Mouse (Mus musculus) CD4-positive, CD25-positive, alpha-beta regulatory T cell, adult 2 months (primary cell): ENCODE data around the gene Gm21981.

Experiments
- DNase-seq: peaks from one replicate; pipeline ENCODE4 v3.0.0-alpha.2; 2012; ENCODE audit warnings: low read depth, low spot score

Gm21981 gene

DNA sequence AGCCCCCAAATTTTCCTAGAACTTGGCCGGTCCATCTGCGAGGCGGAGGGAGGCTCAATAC is at the start of gene Gm21981:
Gene Gm21981, minus strand, starts transcription at position 14 of the 61 bp plus-strand sequence.
- DNase-seq, result no peak

DNA sequence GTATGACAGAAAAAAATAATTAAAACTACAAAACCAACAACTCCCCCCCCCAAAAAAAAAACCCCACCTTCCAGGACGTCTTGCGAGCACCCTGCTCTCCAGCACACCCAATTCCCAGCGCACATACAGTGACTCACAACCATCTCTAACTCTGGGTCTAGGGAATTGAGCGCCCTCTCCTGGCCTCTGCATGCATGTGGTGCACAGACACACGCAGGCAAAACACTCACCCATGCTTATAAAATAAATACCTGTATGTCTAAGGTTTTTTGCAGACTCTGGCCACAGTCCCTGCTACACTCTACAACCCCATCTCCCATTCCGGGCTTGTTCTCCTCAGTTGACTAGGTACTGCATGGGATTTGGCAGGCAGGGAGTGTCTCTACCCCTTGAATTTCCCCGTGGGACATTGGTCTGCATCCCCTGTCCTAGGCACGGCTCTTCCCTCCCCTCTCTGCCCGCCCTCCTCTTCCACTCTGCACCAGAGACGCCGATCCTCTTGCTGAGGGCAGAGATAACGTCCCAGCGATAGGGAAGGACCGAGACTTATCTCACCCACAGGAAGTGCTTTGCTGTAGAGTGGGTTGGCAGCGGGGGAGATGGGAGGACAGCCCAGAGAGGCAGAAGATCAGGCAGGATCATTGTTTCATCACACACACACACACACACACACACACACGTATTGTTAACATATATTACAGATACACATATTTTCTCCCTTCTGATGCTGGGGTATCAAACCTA is 48.9 kb upstream of the Gm21981 start:
- peak; percentile 68 for DNase-seq

DNA sequence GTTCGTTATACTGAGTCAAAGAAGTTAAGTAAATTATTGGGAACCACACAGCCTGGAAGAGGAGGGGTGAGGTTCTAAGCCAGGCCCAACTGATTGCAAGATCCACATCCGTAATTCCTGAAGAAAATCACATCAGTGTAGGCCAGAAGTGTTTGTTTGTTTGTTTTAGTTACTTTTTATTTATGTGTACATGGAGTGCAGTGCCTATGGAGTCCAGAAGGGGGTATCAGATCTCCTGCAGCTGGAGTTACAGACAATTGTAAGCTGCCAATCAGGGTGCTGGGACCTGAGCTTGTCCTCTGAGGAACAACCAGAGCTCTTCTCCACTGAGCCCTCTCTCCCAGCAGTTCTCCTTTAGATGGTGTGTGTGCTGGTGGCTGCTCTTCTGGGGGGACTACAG is 45.9 kb upstream of the Gm21981 start:
- DNase-seq, result peak; percentile 57

DNA sequence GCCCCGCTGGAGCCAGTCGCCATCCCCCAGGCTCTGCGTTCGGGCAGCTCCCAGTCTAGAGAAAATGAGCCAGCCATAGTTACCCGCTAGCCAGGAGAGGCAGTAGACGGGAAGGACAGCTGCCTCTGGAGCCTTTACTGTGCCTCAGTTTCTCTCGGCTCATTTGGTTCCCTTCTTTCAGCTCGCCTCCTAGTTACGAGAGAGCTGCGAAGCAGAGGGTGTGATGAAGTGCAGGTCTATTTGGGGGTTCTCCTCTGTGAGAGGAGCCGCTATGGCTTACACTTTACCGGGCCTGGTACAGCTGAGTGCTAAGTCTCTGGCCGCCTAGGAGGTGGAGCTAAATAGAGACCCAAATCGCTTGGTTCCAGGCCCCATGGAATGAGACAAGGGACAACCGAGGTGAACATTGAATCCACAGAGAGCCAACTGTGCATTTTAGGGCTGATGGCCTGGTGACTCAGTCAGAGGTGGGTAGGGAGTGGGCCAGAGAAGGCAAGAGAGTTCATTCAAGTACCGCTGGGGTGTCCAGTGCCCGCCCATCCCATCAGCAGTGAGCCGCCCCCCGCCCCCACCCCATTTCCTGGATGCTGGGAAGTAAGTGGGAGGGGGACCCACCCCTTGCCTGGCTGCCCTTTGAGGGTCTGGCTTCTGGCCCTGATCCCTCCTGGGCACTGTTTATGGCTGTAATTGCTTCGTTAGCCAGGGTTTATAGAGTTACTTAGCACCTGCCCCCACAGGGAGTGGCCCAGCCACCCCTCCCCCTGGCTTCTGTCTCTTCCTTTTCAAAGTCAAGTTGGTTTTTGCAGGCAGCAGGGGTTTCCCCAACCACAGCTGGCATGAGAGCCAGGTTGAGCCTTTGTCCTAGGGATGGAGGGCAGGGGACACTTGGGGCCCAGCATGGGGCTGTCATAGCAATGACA is 44.9 kb upstream of the Gm21981 start:
- DNase-seq, result peak; percentile 78

DNA sequence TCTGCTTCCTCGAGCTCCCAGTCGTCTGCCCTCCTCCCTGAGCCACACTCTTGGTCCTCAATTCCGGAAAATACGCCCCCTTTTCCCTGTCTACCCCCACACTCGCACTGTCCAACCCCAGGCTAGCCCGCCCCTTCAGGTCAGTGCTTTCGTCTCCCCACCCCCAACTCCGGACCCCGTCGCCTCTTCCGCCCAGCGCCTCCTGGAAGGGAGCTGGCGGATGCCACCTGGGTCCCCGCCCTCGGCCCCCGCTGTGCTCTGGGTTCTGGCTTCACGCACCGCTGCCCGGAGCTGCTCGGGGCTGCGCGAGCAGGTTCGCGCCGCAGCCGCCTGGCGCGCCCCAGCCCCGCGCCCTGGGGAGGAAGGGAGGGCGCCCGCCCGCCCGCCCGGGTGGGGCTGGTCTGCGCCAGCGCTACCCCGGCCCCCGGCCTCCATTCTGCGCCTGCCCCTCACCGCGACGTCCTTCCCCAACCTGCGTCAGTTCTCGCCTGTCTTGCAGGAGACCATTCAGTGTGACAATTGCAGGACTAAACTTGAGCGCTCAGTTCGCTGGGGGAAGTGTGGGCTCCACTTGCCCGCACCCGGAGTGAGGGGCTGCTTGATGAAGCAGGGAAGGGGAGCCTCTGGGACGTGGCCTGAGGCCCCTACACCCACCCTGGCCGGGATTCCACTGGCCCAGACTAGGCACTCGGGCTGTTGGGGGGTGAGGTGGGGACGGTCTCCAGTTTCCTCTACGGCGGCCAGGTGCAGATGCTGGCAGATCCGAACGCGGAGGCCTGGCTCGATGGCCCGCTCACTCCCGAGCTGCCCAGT is 44.0 kb upstream of the Gm21981 start:
- peak; percentile 70 for DNase-seq

DNA sequence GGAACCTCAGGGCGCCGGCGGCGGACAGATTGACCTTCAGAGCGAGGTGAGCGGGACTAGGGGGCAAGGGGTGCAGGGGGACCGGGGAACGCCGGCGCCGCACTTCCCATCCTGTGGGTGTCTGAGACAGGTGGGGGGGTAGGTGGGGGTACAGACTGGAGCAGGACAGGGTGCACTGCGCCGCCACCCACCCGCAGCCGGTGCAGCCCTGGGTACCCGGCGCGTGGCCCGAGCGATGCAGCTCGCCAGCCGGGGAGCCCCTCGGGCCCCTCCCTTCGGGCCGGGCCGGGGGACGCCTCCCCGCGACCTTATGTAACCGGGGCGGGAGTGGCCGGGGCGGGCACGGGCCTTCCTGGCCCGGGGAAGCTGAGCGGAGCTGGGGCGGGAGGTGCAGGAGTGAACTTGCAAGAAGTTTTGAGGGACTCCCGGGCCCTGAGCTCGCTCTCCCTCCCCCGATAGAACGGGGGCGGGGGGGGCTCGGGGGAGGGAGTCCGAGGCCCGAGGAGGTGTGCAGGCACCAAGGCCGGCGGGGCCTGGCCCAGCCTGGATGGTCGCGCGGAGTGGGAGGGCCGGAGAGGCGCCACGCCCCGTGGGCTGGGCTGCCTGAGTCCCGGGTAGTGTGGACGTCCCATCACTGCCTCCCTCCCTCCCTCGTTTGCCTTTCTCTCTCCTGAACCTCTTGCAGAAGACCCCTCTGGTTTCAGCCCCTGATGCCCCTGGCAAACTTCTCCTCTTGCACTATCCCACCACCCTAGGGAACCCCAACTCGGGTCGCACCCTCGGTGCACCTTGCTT is 43.2 kb upstream of the Gm21981 start:
- peak; percentile 76 for DNase-seq

DNA sequence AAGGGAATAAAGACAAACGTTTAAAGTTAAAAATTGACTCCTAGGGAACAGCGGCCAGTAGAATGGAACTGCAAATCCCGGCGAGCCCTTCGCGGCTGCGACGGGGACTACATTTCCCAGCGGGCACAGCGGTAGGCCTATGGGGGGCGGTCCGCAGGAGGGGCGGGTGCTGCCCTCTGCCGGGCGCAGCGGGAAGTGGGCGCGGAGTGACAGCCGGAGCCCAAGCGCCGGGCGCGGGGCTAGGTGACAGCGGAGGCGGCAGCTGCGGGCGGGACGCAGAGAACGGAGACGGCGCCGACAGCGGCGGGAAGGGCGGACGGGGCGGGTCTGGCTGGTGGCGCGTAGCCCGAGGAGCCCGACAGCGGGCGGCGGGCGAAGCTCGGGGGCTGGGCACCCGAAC is 42.6 kb upstream of the Gm21981 start, which contains the start of gene Tfeb:
Gene Tfeb, plus strand, starts transcription at position 175 of the 400 bp plus-strand sequence.
- DNase-seq, result peak; percentile 97

DNA sequence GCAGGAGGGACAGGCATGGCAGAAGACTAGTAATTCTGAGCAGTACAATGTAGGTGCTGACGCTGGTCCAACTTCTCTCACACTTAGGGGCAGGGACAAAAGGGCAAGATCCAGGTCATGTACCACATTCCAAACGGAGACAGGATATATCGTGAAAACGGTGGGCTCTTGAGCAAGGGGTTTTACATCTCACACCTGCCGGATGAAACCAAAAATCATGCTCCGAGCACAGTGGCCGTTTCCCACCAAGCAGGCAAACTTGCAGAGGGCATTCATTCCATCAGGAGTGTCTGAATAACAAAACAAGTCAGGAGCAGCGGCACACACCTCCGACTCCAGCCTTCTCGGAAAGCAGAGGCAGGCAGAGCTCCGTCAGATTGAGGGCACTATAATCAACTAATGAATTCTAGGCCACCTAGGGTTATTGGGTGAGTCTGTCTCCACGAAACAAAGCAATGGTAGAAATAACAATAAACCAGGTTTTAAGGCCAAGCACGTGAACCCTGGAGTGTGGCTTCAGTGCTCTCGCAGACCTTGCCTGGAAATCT is 41.4 kb upstream of the Gm21981 start:
- DNase-seq, result no peak

DNA sequence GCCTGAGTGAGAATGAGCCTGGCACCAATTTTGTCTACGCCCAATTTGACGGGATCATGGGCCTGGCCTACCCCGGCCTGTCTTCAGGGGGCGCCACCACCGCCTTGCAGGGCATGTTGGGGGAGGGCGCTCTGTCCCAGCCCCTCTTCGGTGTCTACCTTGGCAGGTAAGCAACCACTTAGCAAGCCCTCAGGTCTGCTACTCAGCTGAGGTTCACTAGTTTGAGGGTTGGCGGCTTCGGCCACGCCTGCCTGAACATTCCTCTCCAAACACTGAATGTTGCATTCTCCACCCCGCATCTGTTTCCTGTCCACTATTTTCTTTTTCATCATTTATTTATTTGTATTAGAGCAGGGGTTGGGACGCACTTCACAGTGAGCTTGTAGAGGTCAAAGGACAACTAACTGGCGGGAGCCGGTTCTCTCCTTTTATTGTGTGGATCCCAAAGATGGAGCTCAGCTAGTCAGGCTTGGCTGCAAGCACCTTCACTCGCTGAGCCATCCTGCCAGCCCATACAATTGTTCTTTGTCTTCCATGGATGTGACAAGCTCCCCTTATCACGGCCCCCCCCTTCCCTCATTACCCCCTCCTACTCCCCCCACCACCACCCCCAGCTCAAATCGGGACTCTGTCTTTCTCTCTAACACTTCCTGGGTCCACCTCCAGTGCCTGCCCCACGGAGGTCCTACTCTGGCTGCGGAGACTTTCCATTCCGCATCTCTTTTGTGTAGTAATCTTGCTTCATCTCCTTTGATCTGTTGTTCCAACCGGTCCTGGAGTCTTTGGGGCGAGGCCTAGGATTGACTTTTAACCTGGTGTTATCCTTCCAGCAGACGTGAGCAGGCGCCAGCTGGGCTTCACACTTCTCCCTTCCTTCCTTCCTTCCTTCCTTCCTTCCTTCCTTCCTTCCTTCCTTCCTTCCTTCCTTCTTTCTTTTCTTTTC is 36.6 kb upstream of the Gm21981 start:
- DNase-seq, result no peak

DNA sequence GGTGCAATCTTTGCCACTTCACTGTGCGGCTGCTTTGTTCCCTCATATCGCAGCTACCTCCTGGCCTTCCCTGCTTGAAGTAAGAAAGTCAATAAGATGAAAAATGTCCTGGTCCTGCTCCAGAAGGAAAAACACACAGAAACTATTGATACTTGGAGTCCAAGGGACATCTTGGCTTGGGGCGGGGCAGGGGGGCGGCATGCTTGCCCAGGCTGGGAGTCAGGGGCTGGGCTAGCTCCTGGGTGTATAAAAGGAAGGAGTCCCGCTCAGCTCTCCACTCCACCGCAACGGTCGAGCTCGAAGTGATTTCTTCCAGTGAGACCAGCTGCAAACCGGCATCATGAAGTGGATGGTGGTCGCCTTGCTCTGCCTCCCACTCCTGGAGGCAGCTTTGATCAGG is 32.3 kb upstream of the Gm21981 start, which contains the start of gene Pgc:
Gene Pgc, plus strand, starts transcription at position 277 of the 400 bp plus-strand sequence.
- DNase-seq, result no peak

DNA sequence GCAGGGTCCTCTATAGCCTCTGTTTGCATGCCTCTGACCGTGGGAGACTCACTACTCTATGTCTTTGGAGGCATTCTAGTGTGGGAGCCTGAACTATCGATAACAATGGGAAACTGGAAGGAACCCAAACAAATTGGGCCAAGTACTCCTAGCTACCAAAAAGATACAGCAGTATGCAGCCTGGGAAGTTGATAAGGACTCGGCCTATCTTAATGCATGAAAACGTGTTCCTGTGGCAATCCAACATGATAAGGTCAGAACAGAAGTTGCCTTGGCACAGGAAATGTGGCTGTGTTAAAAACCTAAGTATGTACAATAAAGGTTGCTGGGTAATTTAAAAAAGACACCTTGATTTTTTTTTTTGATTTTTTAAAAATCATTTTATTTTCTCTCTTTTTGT is 26.9 kb upstream of the Gm21981 start:
- DNase-seq, result no peak

DNA sequence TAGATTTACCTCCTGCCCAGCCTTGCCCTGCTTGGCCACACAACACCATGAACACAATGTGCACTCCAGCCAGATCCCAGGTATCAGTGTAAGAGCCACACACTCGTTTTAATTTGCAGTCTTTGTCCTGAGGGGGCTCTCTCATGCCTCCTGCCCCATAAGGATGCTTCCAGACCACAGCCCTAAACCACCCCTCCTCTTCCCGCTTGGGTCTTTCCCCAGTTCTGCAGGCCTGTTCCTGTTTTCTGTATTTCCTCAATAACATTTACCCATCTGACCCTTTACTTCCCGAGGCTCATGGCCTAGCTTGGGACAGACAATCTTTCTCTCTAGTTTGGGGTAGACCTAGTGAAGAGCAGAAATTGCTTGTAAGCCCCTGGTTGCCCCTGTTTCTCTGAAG is 20.8 kb upstream of the Gm21981 start:
- DNase-seq, result no peak

DNA sequence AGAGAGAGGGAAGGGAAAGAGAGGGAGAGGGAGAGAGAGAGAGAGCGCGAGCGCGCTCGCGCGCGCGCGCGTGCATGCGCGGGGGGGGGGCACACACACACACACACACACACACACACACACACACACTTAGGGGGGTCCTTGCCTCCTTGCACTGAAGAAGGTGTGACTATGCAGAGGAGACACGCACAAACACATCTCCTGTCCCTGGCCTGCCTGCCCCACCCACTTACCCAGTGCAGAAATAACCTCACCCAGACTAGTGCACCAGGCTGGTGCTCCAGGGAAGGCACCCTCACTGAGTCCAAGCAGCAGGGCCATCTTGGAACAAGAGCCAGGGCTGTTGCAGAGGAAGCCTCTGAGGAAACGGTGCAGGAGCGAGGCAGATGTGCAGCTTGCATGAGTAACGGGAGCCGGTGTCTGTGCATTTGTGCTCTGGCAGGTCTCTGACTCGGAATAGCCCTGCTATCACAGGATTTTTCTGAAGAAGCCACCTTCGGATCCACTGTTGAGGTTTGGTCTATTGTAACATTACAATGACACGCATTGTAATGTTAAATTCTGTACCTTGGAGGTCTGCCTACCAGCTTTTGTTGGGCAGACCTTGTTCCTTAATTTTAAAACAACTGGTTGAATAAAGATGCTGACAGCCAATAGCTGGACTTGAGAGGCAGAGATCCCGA is 18.8 kb upstream of the Gm21981 start:
- no peak for DNase-seq

DNA sequence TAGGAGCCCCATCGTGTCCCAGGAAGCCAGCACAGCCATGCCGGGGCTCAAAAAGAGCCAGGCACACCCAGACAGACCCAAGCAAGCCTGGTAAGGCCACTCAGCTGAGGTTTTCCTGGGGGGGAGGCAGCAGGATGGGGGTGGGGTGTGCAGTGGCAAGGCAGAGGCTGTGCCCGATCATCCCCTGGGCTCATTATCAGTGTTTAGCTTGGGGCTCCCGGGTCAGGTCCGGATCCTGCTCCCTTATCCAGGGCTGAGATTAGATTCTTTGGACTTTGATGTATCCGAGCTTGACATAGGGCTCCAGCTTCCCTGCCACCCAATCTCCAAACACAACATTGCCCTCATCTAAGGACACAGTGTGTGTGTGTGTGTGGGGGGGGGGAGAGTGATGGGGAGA is 17.6 kb upstream of the Gm21981 start:
- DNase-seq, result no peak

DNA sequence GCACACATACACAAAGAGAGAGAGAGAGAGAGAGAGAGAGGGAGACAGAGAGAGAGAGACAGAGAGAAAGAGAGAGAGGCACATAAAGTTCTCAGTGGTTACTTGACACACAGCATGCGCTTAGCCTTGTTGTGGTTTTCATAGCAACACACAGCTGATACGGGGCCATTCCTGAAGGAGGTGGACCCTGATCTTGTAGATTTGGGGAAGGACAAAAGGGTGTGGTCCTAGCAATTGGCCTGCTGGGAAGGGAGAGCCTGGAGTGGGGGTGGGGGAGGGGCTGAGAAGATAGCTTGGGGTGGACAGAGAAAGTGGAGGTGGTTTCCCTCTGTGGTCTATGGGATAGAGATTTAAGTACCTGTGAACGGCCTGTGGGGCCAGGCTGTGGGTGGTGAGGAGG is 15.8 kb upstream of the Gm21981 start:
- DNase-seq, result no peak

DNA sequence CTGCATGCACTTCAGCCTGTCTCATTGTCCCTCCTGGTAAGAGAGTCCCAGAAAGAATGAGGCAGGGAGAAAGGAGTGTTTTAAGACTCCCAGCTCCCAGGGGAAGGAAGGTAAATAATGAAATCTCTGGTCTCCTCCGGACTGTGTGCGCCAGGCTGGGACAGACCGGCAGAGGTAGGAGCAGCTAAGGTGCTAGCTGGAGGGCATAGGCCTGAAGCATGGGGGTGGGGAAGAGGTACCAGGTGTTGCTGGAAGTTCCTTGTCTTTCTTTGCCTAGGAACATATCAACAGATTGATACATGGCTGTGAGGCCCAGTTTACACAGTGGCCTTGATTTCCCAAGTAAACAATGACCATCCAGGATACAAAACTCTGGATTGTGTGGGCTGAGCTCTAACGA is 14.7 kb upstream of the Gm21981 start:
- DNase-seq, result no peak

DNA sequence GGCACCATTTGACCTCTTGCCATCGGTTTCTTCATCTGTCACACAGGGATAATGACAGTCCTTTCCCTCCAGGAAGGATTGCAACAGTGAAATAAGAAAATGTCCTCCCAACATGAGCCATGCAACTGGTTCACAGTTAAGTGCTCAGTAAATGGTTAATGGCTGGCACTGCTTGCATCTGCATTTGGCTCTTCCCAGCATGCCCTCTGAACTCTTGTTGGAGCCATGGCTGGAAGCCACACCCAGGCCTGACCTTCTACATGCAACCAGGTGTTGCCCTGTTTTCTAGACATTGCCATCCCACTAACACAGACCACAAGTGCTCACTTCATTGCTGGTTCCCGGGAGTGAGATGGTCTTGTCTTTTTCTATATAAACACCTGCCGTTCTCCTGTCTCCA is 13.7 kb upstream of the Gm21981 start:
- no peak for DNase-seq

DNA sequence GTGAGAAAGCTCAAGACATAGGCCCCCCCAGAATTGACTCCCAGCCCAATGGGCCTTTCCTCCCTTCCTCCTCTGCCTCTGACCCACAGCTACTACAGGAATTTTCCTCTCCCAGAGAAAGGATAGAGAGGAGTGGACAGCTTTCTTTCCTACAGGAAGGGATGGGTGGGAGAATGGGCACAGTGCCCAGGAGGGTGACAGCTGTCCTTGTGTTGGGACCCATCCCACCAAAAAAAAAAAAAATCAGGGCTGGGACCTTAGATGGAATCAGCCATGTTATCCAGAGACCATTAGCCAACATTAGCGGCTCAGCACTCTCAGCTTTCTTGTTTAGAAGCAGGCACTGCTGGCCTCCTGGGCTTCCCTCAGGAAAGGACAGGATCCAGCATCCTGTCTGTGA is 11.9 kb upstream of the Gm21981 start:
- DNase-seq, result no peak

DNA sequence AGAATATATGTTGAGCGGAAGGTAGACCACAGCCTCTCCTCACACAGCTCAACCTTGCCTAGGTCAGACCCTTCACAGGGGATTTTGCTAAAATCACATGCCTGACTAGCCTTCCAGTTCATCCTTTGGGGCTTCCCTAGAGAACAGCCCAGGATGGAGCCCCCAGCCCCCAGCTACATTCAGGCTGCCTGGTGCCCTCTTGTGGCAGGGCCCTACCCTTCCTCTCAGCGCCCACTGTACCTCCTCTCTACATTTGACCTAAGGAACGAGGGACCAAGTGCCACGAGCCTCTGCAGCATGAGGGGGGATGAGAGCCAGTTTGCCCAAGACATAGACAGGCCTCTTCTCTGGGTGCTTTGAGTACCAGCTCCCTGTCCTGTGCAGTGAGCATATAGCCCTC is 10.4 kb upstream of the Gm21981 start:
- DNase-seq, result no peak

DNA sequence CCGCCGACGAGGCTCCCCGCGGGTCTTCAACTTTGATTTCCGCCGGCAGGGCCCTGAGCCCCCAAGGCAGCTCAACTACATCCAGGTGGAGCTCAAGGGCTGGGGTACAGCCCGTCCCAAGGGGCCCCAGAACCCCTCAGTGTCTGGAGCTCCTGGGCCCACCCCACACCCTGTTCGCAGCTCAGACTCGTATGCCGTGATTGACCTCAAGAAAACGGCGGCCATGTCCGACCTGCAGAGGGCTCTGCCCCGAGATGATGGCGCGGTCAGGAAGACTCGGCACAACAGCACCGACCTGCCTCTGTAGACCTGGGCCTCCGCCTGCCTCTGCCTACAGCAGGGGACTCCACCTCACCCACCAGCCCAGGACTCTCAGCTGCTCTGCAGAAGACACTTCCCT is 9.3 kb upstream of the Gm21981 start:
- DNase-seq, result no peak
